Mouse (Mus musculus): ENCODE measurements at regions not wholly inside any gene's neighbourhood (a gene's known extent, or its start where the extent isn't known, plus 50 kb on each side); places are given as distances from the start of the nearest gene placed in this dataset.

DNA sequence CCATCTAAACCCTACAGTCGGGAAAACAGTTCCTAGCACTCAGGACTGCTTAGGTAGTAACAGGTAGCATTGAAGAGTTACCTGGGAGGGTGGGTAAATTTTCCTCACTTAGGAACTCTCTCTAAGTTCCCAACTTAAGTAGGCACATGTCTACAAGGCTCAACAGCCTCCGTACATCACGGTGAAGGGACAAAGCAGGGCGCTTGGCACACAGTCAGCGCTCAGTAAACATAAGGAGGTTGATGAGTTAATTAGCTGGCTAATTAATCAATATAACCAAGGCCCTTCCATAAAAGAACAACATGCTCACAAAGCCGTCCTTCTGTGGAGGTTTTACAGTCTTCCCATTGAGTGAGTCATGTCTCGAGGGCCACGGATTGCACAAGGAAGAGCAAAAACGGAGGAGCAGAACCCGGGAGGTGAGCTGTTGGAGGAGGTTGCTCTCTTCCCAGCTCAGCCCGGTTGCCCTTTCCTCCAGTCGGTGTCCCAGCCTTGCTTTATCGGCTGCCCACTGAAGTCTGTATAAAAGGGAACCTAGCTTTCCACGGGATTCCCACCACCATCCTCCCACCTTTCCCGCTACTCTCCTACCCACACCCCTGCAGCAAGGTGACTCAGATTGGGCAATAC, 180.2 kb downstream of the Ly86 start:
- no peak for ATAC-seq (ENCODE audit: poor library complexity, severe bottlenecking)

DNA sequence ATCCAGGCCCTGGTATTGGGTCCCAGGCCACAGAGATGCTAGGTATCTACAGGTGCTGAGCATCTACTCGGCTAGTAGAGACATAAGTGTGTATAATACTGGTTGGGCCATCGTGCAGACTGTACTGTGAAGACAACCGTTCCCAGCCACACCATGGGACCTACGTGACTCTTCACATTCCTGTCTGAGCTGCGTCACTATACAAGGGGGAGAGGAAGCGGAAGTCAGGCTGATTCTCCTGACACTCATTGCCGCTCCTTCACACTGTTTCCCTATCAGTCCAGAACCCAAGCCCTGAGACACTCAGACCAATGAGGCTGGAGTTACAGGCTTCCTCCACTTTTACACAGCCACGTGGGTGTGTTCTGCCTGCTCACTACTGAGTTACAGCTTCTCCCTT, 181.1 kb downstream of the Ly86 start:
- ATAC-seq (ENCODE audit: poor library complexity, severe bottlenecking), result peak; percentile 54

DNA sequence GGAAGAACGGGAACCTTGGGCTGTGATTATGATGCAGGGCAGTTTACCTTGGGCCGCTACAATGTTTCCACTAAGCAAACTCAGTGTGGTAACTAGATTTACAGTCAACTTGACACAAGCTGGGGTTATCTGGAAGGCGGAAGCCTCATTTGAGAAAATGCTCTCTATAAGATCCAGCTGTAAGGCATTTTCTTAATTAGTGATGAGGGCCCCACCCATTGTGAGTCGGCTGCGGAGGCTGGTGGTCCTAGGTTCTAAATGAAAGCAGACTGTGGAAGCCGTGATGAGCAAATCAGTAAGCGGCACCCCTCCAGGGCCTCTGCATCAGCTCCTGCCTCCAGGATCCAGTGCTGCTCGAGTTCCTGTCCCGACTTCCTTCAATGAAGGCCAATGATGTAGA, 183.4 kb downstream of the Ly86 start:
- no peak for ATAC-seq (ENCODE audit: poor library complexity, severe bottlenecking)

- ATAC-seq (ENCODE audit: poor library complexity, severe bottlenecking), result no peak
Measured at GRCm38 (mm10) chr13:37528876-37529275, 183.9 kb downstream of the Ly86 start.

DNA sequence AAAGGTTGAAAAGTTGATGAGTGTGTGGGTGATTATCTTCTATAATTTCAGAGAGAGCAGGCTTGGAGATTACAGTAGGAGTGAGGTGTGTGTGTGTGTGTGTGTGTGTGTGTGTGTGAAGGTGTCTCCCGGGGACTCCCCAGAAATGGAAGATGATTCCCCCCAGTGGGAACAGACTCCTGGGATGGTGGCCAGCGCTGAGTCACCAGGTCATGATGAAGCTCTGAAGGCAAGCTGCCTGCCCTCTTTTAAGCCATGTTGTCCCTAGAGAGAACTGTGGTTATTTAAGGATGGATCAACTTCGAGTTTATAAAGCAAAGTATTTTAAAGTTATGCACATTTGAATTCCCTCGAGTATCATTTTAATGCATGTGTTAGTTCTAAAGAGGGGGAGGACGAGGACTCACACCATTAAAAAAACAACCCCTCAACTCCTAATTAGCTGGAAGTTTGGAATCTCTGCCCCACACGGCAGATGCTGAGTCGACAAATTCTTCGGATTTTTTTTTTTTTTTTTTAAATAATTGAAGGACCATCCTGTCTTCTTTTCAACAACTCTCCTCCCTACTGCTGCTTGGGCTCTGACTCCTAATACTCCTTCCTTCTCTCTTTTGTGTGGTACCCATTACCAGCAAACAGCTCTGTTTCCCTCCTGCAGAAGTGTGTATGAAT, 186.6 kb downstream of the Ly86 start:
- no peak for ATAC-seq (ENCODE audit: poor library complexity, severe bottlenecking)

- ATAC-seq (ENCODE audit: poor library complexity, severe bottlenecking), result no peak
Measured at GRCm38 (mm10) chr13:37532596-37533170, 187.7 kb downstream of the Ly86 start.

DNA sequence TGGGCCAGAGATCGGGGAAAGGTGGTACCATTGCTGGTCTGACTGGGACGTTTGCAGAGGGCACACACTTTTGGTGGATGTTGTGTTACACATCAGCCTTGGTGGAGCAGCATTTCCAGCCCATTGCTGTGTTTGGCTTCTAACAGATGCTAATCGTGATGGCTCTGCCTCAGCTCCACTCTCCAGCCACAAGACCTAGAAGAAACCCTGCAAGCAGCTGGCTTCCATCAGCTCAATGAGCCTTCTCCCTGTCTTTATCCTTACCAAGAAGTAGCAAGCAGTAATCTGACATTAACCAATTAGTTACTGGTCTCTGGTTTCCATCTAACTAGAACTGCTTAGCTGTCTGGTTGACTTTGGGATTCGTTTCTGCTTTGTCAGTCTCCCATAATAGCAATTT, 188.8 kb downstream of the Ly86 start:
- ATAC-seq (ENCODE audit: poor library complexity, severe bottlenecking), result no peak

DNA sequence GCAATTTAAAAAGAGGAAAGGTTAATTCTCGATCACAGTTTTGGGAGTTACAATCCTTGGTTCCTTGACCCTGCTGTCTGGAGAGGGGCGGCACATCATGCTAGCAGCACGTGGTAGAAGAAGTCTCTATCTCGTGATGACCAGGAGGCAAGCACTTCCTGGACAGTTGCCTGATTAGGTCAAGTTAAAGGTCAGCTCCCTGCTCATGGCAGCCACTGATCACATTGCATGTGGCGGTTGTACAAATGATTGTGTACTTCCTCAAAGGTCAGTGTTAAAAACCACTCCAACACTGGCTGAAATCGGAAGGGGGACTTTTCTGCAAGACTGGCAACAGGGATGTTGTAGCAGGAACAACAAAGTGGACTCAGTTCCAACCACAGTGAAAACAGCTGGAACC, 192.3 kb downstream of the Ly86 start:
- peak; percentile 39 for ATAC-seq (ENCODE audit: poor library complexity, severe bottlenecking)

DNA sequence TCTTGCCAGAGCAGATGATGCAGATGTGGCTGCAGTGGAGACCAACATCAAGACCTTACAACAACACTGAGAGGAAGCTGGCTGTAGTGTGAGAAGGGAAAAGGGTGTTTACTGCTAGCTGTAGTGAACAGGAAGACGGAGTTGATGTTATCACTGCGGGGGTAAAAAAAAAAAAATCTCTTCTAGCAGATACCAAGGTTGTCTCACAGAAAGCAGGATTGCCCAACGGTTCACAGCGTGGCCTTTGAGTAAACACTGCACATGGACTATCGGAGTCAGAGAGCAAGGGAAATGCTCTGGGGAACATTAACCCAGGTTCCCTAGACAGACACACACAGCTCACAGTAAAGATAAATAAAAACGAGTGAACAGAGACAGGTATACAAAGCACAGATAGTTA, 192.8 kb downstream of the Ly86 start:
- peak; percentile 34 for ATAC-seq (ENCODE audit: poor library complexity, severe bottlenecking)

DNA sequence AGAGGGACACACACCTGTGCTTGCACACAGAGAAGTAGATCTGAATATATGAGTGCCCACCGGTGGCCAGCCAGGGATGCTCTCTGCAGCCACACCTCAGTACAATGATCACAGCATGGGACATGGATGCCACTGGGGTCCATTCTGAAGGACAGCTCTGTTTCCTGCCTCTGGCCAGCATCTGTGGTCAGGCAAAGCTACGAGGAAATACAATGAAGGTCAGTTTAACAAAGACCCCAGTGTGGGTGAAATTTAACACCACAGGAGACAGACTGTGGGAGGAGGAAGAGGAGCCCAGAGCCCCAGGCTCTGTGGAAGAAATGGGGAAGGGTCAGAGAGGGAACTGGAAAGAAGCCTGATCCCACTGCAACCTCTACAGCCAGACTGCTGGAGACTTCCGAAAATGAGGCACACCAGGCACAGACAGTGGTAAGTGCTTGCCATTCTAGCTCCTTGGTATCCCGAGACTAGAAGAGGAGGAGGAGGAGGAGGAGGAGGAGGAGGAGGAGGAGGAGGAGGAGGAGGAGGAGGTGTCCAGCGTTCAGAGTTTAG, 196.0 kb downstream of the Ly86 start:
- ATAC-seq (ENCODE audit: poor library complexity, severe bottlenecking), result no peak

DNA sequence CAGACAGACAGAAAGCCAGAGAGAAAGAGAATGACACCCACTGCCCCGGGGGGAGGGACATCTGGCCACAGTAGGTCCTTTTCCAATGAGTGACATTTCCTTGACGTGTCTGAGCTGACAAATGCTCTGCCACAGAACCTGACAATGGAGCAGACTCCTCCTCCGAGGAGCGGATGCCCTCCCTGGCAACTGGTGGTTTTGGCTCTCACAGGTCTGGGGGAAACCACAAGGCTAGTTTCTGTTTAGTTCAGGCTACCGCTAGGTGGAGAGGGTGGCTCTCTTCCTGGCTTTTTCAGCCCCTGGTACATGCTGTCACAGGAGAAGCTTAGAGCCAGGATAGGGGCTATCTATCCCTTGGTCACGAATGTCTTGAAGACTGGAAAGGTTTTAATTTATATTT, 196.7 kb downstream of the Ly86 start:
- peak; percentile 84 for ATAC-seq (ENCODE audit: poor library complexity, severe bottlenecking)

- peak; percentile 27; the same call in 1 of the 2 replicates for ATAC-seq (ENCODE audit: poor library complexity, severe bottlenecking)
Measured at GRCm38 (mm10) chr13:37542744-37543196, 197.8 kb downstream of the Ly86 start.

- ATAC-seq (ENCODE audit: poor library complexity, severe bottlenecking), result no peak
Measured at GRCm38 (mm10) chr13:37543788-37544187, 198.8 kb downstream of the Ly86 start.

- ATAC-seq (ENCODE audit: poor library complexity, severe bottlenecking), result 0 out of 2 replicates have a peak, but pooled peaks have one; percentile 22
Measured at GRCm38 (mm10) chr13:37544696-37545095, 199.7 kb downstream of the Ly86 start.

GRCm38 (mm10) chr13:37546556-37546955, 201.5 kb downstream of the Ly86 start:
- no peak for ATAC-seq (ENCODE audit: poor library complexity, severe bottlenecking)

DNA sequence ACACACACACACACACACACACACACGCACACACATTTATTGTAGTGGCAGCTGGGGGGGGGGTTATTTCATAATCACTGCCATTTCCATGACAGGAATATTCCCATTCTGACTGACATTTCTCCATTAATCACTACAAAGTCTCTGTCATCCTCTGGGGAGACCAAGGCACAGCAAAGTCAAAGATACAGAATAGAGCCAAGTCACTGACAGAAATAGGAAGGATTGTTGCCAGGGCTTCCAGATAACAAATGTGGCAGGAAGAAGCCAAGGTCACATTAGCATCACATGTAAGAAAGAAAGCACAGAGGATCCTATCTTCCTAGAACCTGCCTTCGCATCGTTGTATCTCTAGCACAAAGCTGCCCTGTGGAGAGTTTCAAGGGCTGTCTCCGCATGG, 205.6 kb downstream of the Ly86 start:
- no peak for ATAC-seq (ENCODE audit: poor library complexity, severe bottlenecking)

DNA sequence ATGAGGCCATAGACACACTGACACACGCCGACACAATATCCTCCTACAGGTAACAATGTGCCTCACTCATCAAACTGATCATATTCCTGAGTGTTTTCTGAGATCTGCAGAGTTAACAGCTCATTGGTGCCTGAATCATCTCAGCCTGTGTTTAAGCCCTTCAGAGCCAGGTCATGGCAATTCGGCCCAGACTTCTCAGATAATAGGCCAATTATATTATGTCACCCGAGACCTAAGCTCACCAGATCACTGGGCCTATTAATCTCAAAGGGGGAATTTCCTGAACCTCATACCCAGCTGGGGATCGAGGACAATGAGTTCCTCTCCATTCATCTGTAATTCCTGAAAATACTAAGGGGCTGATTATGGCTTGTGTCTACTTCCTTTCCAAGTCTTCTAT, 208.4 kb downstream of the Ly86 start:
- ATAC-seq (ENCODE audit: poor library complexity, severe bottlenecking), result no peak

DNA sequence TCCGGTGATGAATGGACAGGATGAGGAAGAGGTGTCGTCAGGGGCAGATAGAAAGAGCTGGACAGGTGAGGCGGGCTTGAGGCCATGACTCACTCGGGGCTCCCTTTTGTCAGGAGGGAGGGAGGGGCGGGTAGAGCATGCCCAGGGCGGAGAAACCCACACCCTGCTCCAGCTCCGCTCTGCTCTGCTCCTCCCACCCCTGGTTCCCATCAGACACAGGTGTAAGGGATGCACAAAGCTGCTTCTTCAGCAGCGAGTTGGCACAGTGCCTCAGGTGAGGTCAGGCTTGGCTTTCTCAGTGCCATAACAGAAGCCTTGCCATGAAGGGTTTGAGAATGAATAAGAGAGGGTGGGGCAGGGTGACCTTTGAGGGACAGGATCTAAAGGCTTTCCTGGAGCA, 212.2 kb downstream of the Ly86 start:
- ATAC-seq (ENCODE audit: poor library complexity, severe bottlenecking), result no peak

GRCm38 (mm10) chr13:37557766-37558165, 212.8 kb downstream of the Ly86 start:
- peak; percentile 44; the same call in 1 of the 2 replicates for ATAC-seq (ENCODE audit: poor library complexity, severe bottlenecking)

DNA sequence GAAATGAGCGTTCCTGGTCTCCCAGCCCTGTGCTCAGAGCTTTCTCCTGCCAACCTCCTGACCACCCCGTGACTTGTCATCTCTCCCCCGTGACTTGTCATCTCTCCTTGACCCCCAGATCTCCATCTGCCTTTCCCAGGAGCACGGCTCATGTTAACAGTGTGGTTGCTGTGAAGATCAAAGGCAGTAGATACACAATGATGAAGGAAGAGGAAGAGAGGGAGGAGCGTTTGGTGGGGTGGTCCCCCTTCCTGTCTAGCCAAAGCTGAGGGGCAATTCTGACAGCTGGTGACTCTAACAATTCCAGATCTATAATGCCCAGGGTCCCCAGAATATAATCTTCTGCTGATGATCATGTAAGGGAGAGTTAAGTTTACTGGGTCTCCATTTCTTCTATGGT, 214.0 kb downstream of the Ly86 start:
- no peak for ATAC-seq (ENCODE audit: poor library complexity, severe bottlenecking)

DNA sequence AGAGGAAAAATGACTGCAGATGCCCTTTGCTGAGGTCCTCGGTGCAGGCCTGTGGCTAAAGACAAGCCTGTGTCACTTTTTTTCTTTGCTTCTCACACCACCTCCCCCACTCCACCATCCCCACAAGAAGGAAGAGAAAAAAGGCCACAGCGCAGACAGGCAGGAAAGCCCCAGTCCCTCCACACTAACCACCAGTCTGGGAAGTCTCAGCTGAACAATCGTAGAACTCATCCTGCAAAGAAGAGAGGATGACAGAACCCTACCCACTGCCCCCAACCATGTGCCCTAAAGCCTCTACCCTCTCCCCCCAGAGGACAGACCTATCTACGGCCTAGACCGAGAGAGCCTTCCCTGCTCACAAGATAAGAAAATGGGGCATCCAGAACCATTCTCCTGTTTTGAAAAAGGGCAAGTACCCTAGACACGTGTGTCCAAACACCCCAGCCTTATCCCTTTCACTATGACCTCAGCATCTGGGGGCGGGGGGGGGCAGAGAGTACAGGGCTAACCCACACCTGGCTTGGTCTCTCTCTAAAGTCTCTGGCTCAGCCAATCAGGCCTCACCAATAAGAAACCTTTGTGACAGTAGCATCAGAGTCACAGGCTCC, 214.8 kb downstream of the Ly86 start:
- ATAC-seq (ENCODE audit: poor library complexity, severe bottlenecking), result no peak; the same call in 1 of the 2 replicates

DNA sequence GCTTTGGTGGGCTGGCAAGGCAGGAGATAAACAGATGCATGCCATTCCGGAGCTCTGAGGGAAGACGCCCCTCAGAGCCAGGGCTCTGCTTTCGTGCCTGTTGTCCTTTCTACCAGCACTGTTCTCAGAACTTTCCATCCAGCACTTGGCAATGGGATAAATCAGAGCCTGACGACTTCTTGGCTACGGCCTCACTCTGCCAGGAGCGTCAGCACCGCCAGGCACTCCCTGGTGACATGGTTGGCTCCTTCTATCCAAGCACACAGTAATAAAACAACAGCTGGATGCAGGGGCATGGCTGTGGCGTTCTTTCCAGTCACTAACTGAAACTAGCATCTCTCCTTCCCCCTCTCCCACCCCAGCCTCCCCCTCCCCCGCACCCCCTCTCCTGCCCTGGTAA, 215.4 kb downstream of the Ly86 start:
- no peak for ATAC-seq (ENCODE audit: poor library complexity, severe bottlenecking)

Data from megakaryocyte, adult 5-6 weeks (primary cell).